8 mouse cellular contexts compared by ENCODE assay signal in genomic region chr13:43303161-43303965, GRCm38 (mm10). TPM values are rescaled to one million over a fixed set of nuclear protein-coding genes. Genes with fewer than 3 reads are reported as not detected.
DNase-seq lines count a peak whose midpoint lies in the region; ATAC-seq and TF ChIP-seq lines count a peak whose summit lies in the region.

No protein-coding gene starts in this region.

- peaks cover 49% of the 10 kb centered on the region for H3K79me2 ChIP-seq in myocyte (ENCODE audit: control insufficient read depth, insufficient read depth)

- no peaks in the 10 kb centered on the region for H3K36me3 ChIP-seq in forebrain, embryonic 12.5 days (replicated peaks)
- H3K36me3 ChIP-seq in hindbrain, embryonic 13.5 days, result no peaks in the 10 kb centered on the region
- no peaks in the 10 kb centered on the region for H3K36me3 ChIP-seq in limb, embryonic 14.5 days (ENCODE audit: control insufficient read depth, insufficient read depth, low read length)
- H3K36me3 ChIP-seq in myocyte (ENCODE audit: control insufficient read depth, insufficient read depth), result no peaks in the 10 kb centered on the region

- peaks cover 61% of the 10 kb centered on the region for H3K27me3 ChIP-seq in forebrain, embryonic 12.5 days
- H3K27me3 ChIP-seq in hindbrain, embryonic 13.5 days, result peaks cover 41% of the 10 kb centered on the region
- peaks cover 32% of the 10 kb centered on the region for H3K27me3 ChIP-seq in limb, embryonic 14.5 days (ENCODE audit: control insufficient read depth, insufficient read depth, low read length)
- H3K27me3 ChIP-seq in myocyte (ENCODE audit: control insufficient read depth, insufficient read depth, insufficient read length), result no peaks in the 10 kb centered on the region

- H3ac ChIP-seq in myocyte (ENCODE audit: control insufficient read depth, insufficient read length), result peak overlapping the region; percentile 49

- H3K9me3 ChIP-seq in forebrain, embryonic 12.5 days, result no peaks in the 10 kb centered on the region
- H3K9me3 ChIP-seq in hindbrain, embryonic 13.5 days, result no peaks in the 10 kb centered on the region
- H3K9me3 ChIP-seq in limb, embryonic 14.5 days (ENCODE audit: control insufficient read depth, low read length), result no peaks in the 10 kb centered on the region

- TF ChIP-seq POLR2A in limb, embryonic 14.5 days (IDR thresholded peaks at IDR 0.05; ENCODE audit: borderline replicate concordance, extremely low read depth, insufficient read depth, insufficient read length), result no peak
- TF ChIP-seq POLR2A in myocyte (IDR thresholded peaks at IDR 0.05; ENCODE audit: insufficient read length, low read depth), result no peak

- peak overlapping the region; percentile 99 for H3K4me2 ChIP-seq in forebrain, embryonic 12.5 days
- H3K4me2 ChIP-seq in hindbrain, embryonic 13.5 days, result peak overlapping the region; percentile 87
- peak overlapping the region; percentile 99 for H3K4me2 ChIP-seq in limb, embryonic 14.5 days (replicated peaks; ENCODE audit: low read depth, low read length, severe bottlenecking)
- H3K4me2 ChIP-seq in myocyte (ENCODE audit: low read depth), result peak overlapping the region; percentile 97

- intact Hi-C loops in left cerebral cortex, postnatal 10 days (cut with DNase I), result loop anchor here (5.0 kb wide), 3 partner anchors 41 to 121 kb away; no protein-coding TSS in a partner anchor

- WGBS in forebrain, embryonic 12.5 days, result under 1% methylated on average over 77 of the region's 78 CpGs
- WGBS in hindbrain, embryonic 13.5 days, result under 1% methylated on average over 64 of the region's 78 CpGs
- 1% methylated on average over 54 of the region's 78 CpGs for WGBS in limb, embryonic 14.5 days

- peak overlapping the region; percentile 75 for H3K9ac ChIP-seq in forebrain, embryonic 12.5 days
- peak overlapping the region; percentile 93 for H3K9ac ChIP-seq in hindbrain, embryonic 13.5 days
- peak overlapping the region; percentile 61 for H3K9ac ChIP-seq in limb, embryonic 14.5 days (ENCODE audit: low read depth, low read length, severe bottlenecking)

- H3K4me3 ChIP-seq in forebrain, embryonic 12.5 days (replicated peaks), result peak overlapping the region; percentile 75
- H3K4me3 ChIP-seq in hindbrain, embryonic 13.5 days, result peak overlapping the region; percentile 85
- H3K4me3 ChIP-seq in limb, embryonic 14.5 days (replicated peaks; ENCODE audit: low read length), result peak overlapping the region; percentile 71
- peak overlapping the region; percentile 90 for H3K4me3 ChIP-seq in myocyte

- peak; percentile 29 to 70 for DNase-seq in left cerebral cortex, postnatal 10 days (ENCODE audit: extremely low spot score in 1 of 2, low spot score in 2 of 2)
- no peak for DNase-seq in left cerebral cortex, adult 9 months (ENCODE audit: low spot score in 2 of 2)
- DNase-seq in adrenal gland, postnatal 36 days, result peak; percentile 54 to 76
- DNase-seq in limb, embryonic 14.5 days (ENCODE audit: low spot score), result peak; percentile 19
- peak; percentile 66 for DNase-seq in thymus, postnatal 14 days

- peaks cover 45% of the 10 kb centered on the region for H3K4me1 ChIP-seq in forebrain, embryonic 12.5 days
- peaks cover 46% of the 10 kb centered on the region for H3K4me1 ChIP-seq in hindbrain, embryonic 13.5 days (replicated peaks)
- H3K4me1 ChIP-seq in limb, embryonic 14.5 days (ENCODE audit: control insufficient read depth, insufficient read depth, low read length), result peaks cover 8% of the 10 kb centered on the region

- ATAC-seq in forebrain, embryonic 12.5 days (ENCODE audit: low FRiP score), result peak; percentile 50
- peak; percentile 53 for ATAC-seq in hindbrain, embryonic 13.5 days (ENCODE audit: low FRiP score)
- ATAC-seq in limb, embryonic 14.5 days (ENCODE audit: low FRiP score, low read depth), result no peak; the same call in 1 of the 2 replicates

- H3K27ac ChIP-seq in forebrain, embryonic 12.5 days, result peak overlapping the region; percentile 81
- peak overlapping the region; percentile 94 for H3K27ac ChIP-seq in hindbrain, embryonic 13.5 days
- H3K27ac ChIP-seq in limb, embryonic 14.5 days (replicated peaks; ENCODE audit: low read depth, low read length), result peak overlapping the region; percentile 52; the same call in 1 of the 2 replicates

TF ChIP-seq in myocyte, 11 proteins besides CTCF, POLR2A, EP300 and RAD21:
- TF ChIP-seq TCF12 (IDR thresholded peaks at IDR 0.05; ENCODE audit: insufficient read depth, poor library complexity, severe bottlenecking) (no peak), CEBPB (IDR thresholded peaks at IDR 0.05; ENCODE audit: insufficient read depth, poor library complexity, severe bottlenecking) (no peak), USF1 (IDR thresholded peaks at IDR 0.05; ENCODE audit: low read depth) (no peak), MYOG (IDR thresholded peaks at IDR 0.05; ENCODE audit: control insufficient read depth in 1 of 3, insufficient read depth in 1 of 3, insufficient read length in 2 of 3, low read depth in 2 of 3) (no peak), MAX (IDR thresholded peaks at IDR 0.05; ENCODE audit: low read depth) (no peak), MYOD1 (IDR thresholded peaks at IDR 0.05; ENCODE audit: control insufficient read depth in 1 of 3, insufficient read length in 2 of 3, low read depth in 2 of 3) (no peak), SRF (IDR thresholded peaks at IDR 0.05; ENCODE audit: control insufficient read depth, insufficient read length, low read depth) (no peak), REST (IDR thresholded peaks at IDR 0.05; ENCODE audit: insufficient read depth, insufficient read length) (no peak), E2F4 (IDR thresholded peaks at IDR 0.05; ENCODE audit: insufficient read depth) (no peak), POLR2AphosphoS2 (IDR thresholded peaks at IDR 0.05; ENCODE audit: insufficient read length, low read depth) (no peak), TCF3 (IDR thresholded peaks at IDR 0.05; ENCODE audit: insufficient read length, low read depth) (no peak)

RNA-seq across cellular contexts. Expression of gene Gfod1, which starts 0.6 kb away (rescaled TPM):
- total RNA-seq in left cerebral cortex, postnatal 10 days (2021), result 10 to 100 TPM; 41.6 to 43.3 TPM
- 10 to 100 TPM; 10.6 to 14.0 TPM for total RNA-seq in adrenal gland, postnatal 36 days (2021)
- polyA plus RNA-seq in forebrain, embryonic 12.5 days (2016; fragmentation: Nextera tagmentation; extraction: Ambion mirVana), result 0.97 and 1.1 TPM in 2 replicates
- polyA plus RNA-seq in hindbrain, embryonic 13.5 days (2015; fragmentation: Nextera tagmentation; extraction: Ambion mirVana), result 2.0 and 2.2 TPM in 2 replicates
- polyA plus RNA-seq in limb, embryonic 14.5 days (2012; rRNA removed), result 2.8 and 3.0 TPM in 2 replicates
- 1.2 and 1.6 TPM in 2 replicates for polyA plus RNA-seq in limb, embryonic 14.5 days (2014; fragmentation: Nextera tagmentation; extraction: Ambion mirVana)
- polyA plus RNA-seq in myocyte (2012; fragmentation: generic; extraction: Trizol), result 6.5 TPM

Comparison
In these comparisons a context has a peak if more than half of its experiments do, and no peak if none do; other contexts are left out.
1. DNase-seq: peak in left cerebral cortex, postnatal 10 days (2 of 2), adrenal gland, postnatal 36 days (2 of 2), limb, embryonic 14.5 days (single experiment) and thymus, postnatal 14 days (single experiment); none in left cerebral cortex, adult 9 months (0 of 2).
2. Peak in every context shown above with its lines, with median percentiles within 50 percentile points of each other: H3K27ac ChIP-seq, H3K4me2 ChIP-seq, H3K4me3 ChIP-seq and H3K9ac ChIP-seq.